ENCODE assay signal across 10 mouse cellular contexts in the genomic region with DNA sequence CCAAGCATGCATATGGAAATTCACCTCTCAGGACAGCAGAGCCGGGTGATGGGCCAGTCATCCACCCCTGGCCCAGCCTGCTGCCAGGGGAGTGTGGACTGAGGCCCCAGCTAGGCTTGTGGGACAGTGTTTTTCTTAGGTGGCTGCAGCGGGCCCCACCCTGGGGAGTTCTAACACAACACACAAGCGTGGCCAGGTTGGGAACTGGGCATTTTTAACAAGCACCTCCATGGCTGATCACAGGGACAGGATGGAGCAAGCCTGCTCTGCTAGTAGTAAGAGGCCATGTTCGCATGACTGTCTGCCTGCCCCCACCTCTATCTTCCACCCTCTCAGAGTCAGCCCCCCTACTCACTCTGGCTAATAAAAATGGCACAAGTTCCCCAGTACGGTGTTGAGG. TPM values are rescaled to one million over a fixed set of nuclear protein-coding genes. Genes with fewer than 3 reads are reported as not detected.
DNase-seq lines count a peak whose midpoint lies in the region; ATAC-seq and TF ChIP-seq lines count a peak whose summit lies in the region.
"Had no signal": no experiment of that assay in that cellular context is flagged by ENCODE, and none has a peak within 500 bp of the region (broad histone marks: within the 10 kb centered on the region; RNA-seq: fewer than 3 reads in every experiment).

No protein-coding gene starts in this region.

- H3K36me3 ChIP-seq in heart, embryonic 13.5 days: no peaks in the 10 kb centered on the region
- no peaks in the 10 kb centered on the region for H3K36me3 ChIP-seq in neural tube, embryonic 11.5 days (ENCODE audit: control insufficient read depth, insufficient read depth, low read length)
- 0 out of 2 replicates have a peak, but pooled peaks cover 2% of the 10 kb centered on the region for H3K36me3 ChIP-seq in limb, embryonic 14.5 days (ENCODE audit: control insufficient read depth, insufficient read depth, low read length)

- H3K27me3 ChIP-seq in heart, embryonic 13.5 days (replicated peaks): no peaks in the 10 kb centered on the region
- no peaks in the 10 kb centered on the region for H3K27me3 ChIP-seq in neural tube, embryonic 11.5 days (ENCODE audit: control insufficient read depth, insufficient read depth, low read length)
- H3K27me3 ChIP-seq in limb, embryonic 14.5 days (ENCODE audit: control insufficient read depth, insufficient read depth, low read length): no peaks in the 10 kb centered on the region

- ATAC-seq in heart, embryonic 13.5 days (ENCODE audit: extremely low read depth, insufficient number of reproducible peaks, low FRiP score, low TSS enrichment): no peak
- ATAC-seq in neural tube, embryonic 11.5 days (ENCODE audit: insufficient read depth, low FRiP score, low TSS enrichment): no peak
- ATAC-seq in limb, embryonic 14.5 days (ENCODE audit: low FRiP score, low read depth): no peak
- no peak for ATAC-seq in cerebellum, adult (ENCODE audit: insufficient number of reproducible peaks, low FRiP score, low TSS enrichment)

- intact Hi-C loops in left cerebral cortex, postnatal 14 days (cut with DNase I): no loop called here

- H3K4me1 ChIP-seq in heart, embryonic 13.5 days: peaks cover 86% of the 10 kb centered on the region
- peaks cover 69% of the 10 kb centered on the region for H3K4me1 ChIP-seq in neural tube, embryonic 11.5 days (ENCODE audit: control insufficient read depth, insufficient read depth, low read length)
- peaks cover 66% of the 10 kb centered on the region for H3K4me1 ChIP-seq in limb, embryonic 14.5 days (ENCODE audit: control insufficient read depth, insufficient read depth, low read length)

- peak overlapping the region; percentile 28 for H3K4me2 ChIP-seq in heart, embryonic 13.5 days
- H3K4me2 ChIP-seq in neural tube, embryonic 11.5 days (ENCODE audit: low read depth): peak overlapping the region; percentile 99
- peak overlapping the region; percentile 95; the same call in 1 of the 2 replicates for H3K4me2 ChIP-seq in limb, embryonic 14.5 days (replicated peaks; ENCODE audit: low read depth, low read length, severe bottlenecking)

- WGBS in heart, embryonic 13.5 days: 61% methylated on average over 5 of the region's 5 CpGs
- WGBS in neural tube, embryonic 11.5 days: 56% methylated on average over 5 of the region's 5 CpGs
- WGBS in limb, embryonic 14.5 days: 33% methylated on average over 5 of the region's 5 CpGs

- DNase-seq in heart, adult 9 months (ENCODE audit: low spot score in 2 of 2): no peak
- no peak for DNase-seq in neural tube, embryonic 11.5 days (ENCODE audit: low spot score)
- DNase-seq in neural tube, embryonic 10.5 days (ENCODE audit: extremely low spot score, low spot score): no peak
- no peak for DNase-seq in limb, embryonic 14.5 days (ENCODE audit: low spot score)
- no peak for DNase-seq in thymus, postnatal 10 days (ENCODE audit: low spot score in 2 of 2)
- no peak for DNase-seq in left cerebral cortex, postnatal 14 days (ENCODE audit: low spot score in 2 of 2)

- no peak for TF ChIP-seq POLR2A in limb, embryonic 14.5 days (IDR thresholded peaks at IDR 0.05; ENCODE audit: borderline replicate concordance, extremely low read depth, insufficient read depth, insufficient read length)

- peak overlapping the region; percentile 66 for H3K9ac ChIP-seq in heart, embryonic 13.5 days
- H3K9ac ChIP-seq in neural tube, embryonic 11.5 days (ENCODE audit: low read length): no peak overlapping the region
- 0 out of 2 replicates have a peak overlapping the region, but pooled peaks have one; percentile 21 for H3K9ac ChIP-seq in limb, embryonic 14.5 days (ENCODE audit: low read depth, low read length, severe bottlenecking)

- H3K9me3 ChIP-seq in heart, embryonic 13.5 days: no peaks in the 10 kb centered on the region
- no peaks in the 10 kb centered on the region for H3K9me3 ChIP-seq in neural tube, embryonic 11.5 days (ENCODE audit: control insufficient read depth, low read length)
- no peaks in the 10 kb centered on the region for H3K9me3 ChIP-seq in limb, embryonic 14.5 days (ENCODE audit: control insufficient read depth, low read length)

- no peak overlapping the region for H3K4me3 ChIP-seq in heart, embryonic 13.5 days
- peak overlapping the region; percentile 4; the same call in 1 of the 2 replicates for H3K4me3 ChIP-seq in neural tube, embryonic 11.5 days (ENCODE audit: low read depth, low read length)
- H3K4me3 ChIP-seq in limb, embryonic 14.5 days (replicated peaks; ENCODE audit: low read length): peak overlapping the region; percentile 90
- H3K4me3 ChIP-seq: left cerebral cortex, adult 2 months had no signal

- peak overlapping the region; percentile 89; the same call in 1 of the 2 replicates for H3K27ac ChIP-seq in heart, embryonic 13.5 days (replicated peaks)
- peak overlapping the region; percentile 56 for H3K27ac ChIP-seq in neural tube, embryonic 11.5 days (ENCODE audit: low read depth, low read length)
- no peak overlapping the region for H3K27ac ChIP-seq in limb, embryonic 14.5 days (replicated peaks; ENCODE audit: low read depth, low read length)
- H3K27ac ChIP-seq: left cerebral cortex, adult 2 months; macrophage had no signal

RNA-seq across cellular contexts. Expression of a gene that starts 3.5 kb away (rescaled TPM):
- polyA plus RNA-seq in heart, embryonic 13.5 days (2015; fragmentation: Nextera tagmentation; extraction: Ambion mirVana): 19.9 and 23.5 TPM in 2 replicates
- 32.4 and 37.0 TPM in 2 replicates for polyA plus RNA-seq in neural tube, embryonic 11.5 days (2014; fragmentation: Nextera tagmentation; extraction: Ambion mirVana)
- 83.8 and 110 TPM in 2 replicates for polyA plus RNA-seq in limb, embryonic 14.5 days (2012; rRNA removed)
- polyA plus RNA-seq in limb, embryonic 14.5 days (2014; fragmentation: Nextera tagmentation; extraction: Ambion mirVana): 45.9 and 53.3 TPM in 2 replicates
- 10 to 100 TPM; 16.3 to 18.0 TPM for total RNA-seq in left cerebral cortex, postnatal 14 days (2021)

RNA-seq across cellular contexts. Expression of a gene that starts 26.7 kb away (rescaled TPM):
- 136 and 139 TPM in 2 replicates for polyA plus RNA-seq in heart, embryonic 13.5 days (2015; fragmentation: Nextera tagmentation; extraction: Ambion mirVana)
- 94.3 and 108 TPM in 2 replicates for polyA plus RNA-seq in neural tube, embryonic 11.5 days (2014; fragmentation: Nextera tagmentation; extraction: Ambion mirVana)
- 72.7 and 80.1 TPM in 2 replicates for polyA plus RNA-seq in limb, embryonic 14.5 days (2012; rRNA removed)
- 92.5 and 94.1 TPM in 2 replicates for polyA plus RNA-seq in limb, embryonic 14.5 days (2014; fragmentation: Nextera tagmentation; extraction: Ambion mirVana)
- total RNA-seq in left cerebral cortex, postnatal 14 days (2021): 10 to 100 TPM; 81.6 to 82.8 TPM

RNA-seq across cellular contexts. Expression of a gene that starts 38.4 kb away (rescaled TPM):
- 6.3 and 7.7 TPM in 2 replicates for polyA plus RNA-seq in heart, embryonic 13.5 days (2015; fragmentation: Nextera tagmentation; extraction: Ambion mirVana)
- 16.1 and 17.8 TPM in 2 replicates for polyA plus RNA-seq in neural tube, embryonic 11.5 days (2014; fragmentation: Nextera tagmentation; extraction: Ambion mirVana)
- polyA plus RNA-seq in limb, embryonic 14.5 days (2012; rRNA removed): 29.9 and 31.5 TPM in 2 replicates
- 19.6 and 22.8 TPM in 2 replicates for polyA plus RNA-seq in limb, embryonic 14.5 days (2014; fragmentation: Nextera tagmentation; extraction: Ambion mirVana)
- 1 to 10 TPM; 2.8 to 3.1 TPM for total RNA-seq in left cerebral cortex, postnatal 14 days (2021)

RNA-seq across cellular contexts. Expression of a gene that starts 41.7 kb away (rescaled TPM):
- 15.2 and 15.8 TPM in 2 replicates for polyA plus RNA-seq in heart, embryonic 13.5 days (2015; fragmentation: Nextera tagmentation; extraction: Ambion mirVana)
- 10.5 and 11.1 TPM in 2 replicates for polyA plus RNA-seq in neural tube, embryonic 11.5 days (2014; fragmentation: Nextera tagmentation; extraction: Ambion mirVana)
- 75.7 and 117 TPM in 2 replicates for polyA plus RNA-seq in limb, embryonic 14.5 days (2012; rRNA removed)
- 35.7 and 36.8 TPM in 2 replicates for polyA plus RNA-seq in limb, embryonic 14.5 days (2014; fragmentation: Nextera tagmentation; extraction: Ambion mirVana)
- total RNA-seq in left cerebral cortex, postnatal 14 days (2021): 10 to 100 TPM in 1 of 2 experiments, 1 to 10 TPM in 1; 8.3 to 10.9 TPM

RNA-seq across cellular contexts. Expression of a gene that starts 41.7 kb away (rescaled TPM):
- 65.6 and 72.5 TPM in 2 replicates for polyA plus RNA-seq in heart, embryonic 13.5 days (2015; fragmentation: Nextera tagmentation; extraction: Ambion mirVana)
- 54.2 and 56.6 TPM in 2 replicates for polyA plus RNA-seq in neural tube, embryonic 11.5 days (2014; fragmentation: Nextera tagmentation; extraction: Ambion mirVana)
- 27.0 and 30.2 TPM in 2 replicates for polyA plus RNA-seq in limb, embryonic 14.5 days (2012; rRNA removed)
- polyA plus RNA-seq in limb, embryonic 14.5 days (2014; fragmentation: Nextera tagmentation; extraction: Ambion mirVana): 52.4 and 54.7 TPM in 2 replicates
- 10 to 100 TPM; 63.6 to 65.9 TPM for total RNA-seq in left cerebral cortex, postnatal 14 days (2021)

Comparison
In these comparisons a context has a peak if more than half of its experiments do, and no peak if none do; other contexts are left out.
1. H3K4me2 ChIP-seq: peak in every context shown above with its lines; median percentile 99 in neural tube, embryonic 11.5 days; 95 in limb, embryonic 14.5 days; 28 in heart, embryonic 13.5 days.